Mouse (Mus musculus) right cerebral cortex, postnatal 36 days (tissue): ENCODE measurements around the gene Bmp4.

ENCODE experiments used
- DNase-seq, 2 experiments: peaks; one replicate each; pipeline ENCODE4 v3.0.0; 2022; ENCODE audit warnings: low spot score in 2 of 2, mixed read lengths in 1 of 2

The Bmp4 gene

GRCm38 (mm10) chr14:46390249-46390775, at the start of gene Bmp4:
Bmp4 (minus strand) TSS chr14:46390669.
- no peak for DNase-seq

- no peak for DNase-seq
Observed at GRCm38 (mm10) chr14:46439461-46440048, 49.1 kb upstream of the Bmp4 start.

GRCm38 (mm10) chr14:46436471-46437090, 46.1 kb upstream of the Bmp4 start:
- DNase-seq = no peak

GRCm38 (mm10) chr14:46430231-46430630, 39.8 kb upstream of the Bmp4 start:
- DNase-seq = no peak

GRCm38 (mm10) chr14:46427251-46427650, 36.8 kb upstream of the Bmp4 start:
- no peak for DNase-seq

- no peak for DNase-seq
Observed at GRCm38 (mm10) chr14:46421823-46422222, 31.4 kb upstream of the Bmp4 start.

GRCm38 (mm10) chr14:46419269-46419668, 28.8 kb upstream of the Bmp4 start:
- no peak for DNase-seq

GRCm38 (mm10) chr14:46418371-46419097, 28.1 kb upstream of the Bmp4 start:
- DNase-seq = no peak

- DNase-seq = no peak
Observed at GRCm38 (mm10) chr14:46412497-46413000, 22.1 kb upstream of the Bmp4 start.

GRCm38 (mm10) chr14:46410557-46411120, 20.2 kb upstream of the Bmp4 start:
- DNase-seq = no peak

- DNase-seq = no peak
Observed at GRCm38 (mm10) chr14:46409016-46409415, 18.5 kb upstream of the Bmp4 start.

- DNase-seq = no peak
Observed at GRCm38 (mm10) chr14:46408319-46408718, 17.9 kb upstream of the Bmp4 start.

GRCm38 (mm10) chr14:46399925-46400324, 9.5 kb upstream of the Bmp4 start:
- no peak for DNase-seq

GRCm38 (mm10) chr14:46398091-46398695, 7.7 kb upstream of the Bmp4 start:
- DNase-seq = no peak

GRCm38 (mm10) chr14:46391621-46392170, 1.2 kb upstream of the Bmp4 start:
- no peak for DNase-seq

- DNase-seq = no peak
Observed at GRCm38 (mm10) chr14:46389438-46390248, 826 bp downstream of the Bmp4 start.

- no peak for DNase-seq
Observed at GRCm38 (mm10) chr14:46388636-46389035, 1.8 kb downstream of the Bmp4 start.

- no peak for DNase-seq
Observed at GRCm38 (mm10) chr14:46387821-46388481, 2.5 kb downstream of the Bmp4 start.

GRCm38 (mm10) chr14:46387357-46387671, 3.2 kb downstream of the Bmp4 start:
- no peak for DNase-seq
